ENCODE assay signal across 19 mouse cellular contexts in the genomic region with DNA sequence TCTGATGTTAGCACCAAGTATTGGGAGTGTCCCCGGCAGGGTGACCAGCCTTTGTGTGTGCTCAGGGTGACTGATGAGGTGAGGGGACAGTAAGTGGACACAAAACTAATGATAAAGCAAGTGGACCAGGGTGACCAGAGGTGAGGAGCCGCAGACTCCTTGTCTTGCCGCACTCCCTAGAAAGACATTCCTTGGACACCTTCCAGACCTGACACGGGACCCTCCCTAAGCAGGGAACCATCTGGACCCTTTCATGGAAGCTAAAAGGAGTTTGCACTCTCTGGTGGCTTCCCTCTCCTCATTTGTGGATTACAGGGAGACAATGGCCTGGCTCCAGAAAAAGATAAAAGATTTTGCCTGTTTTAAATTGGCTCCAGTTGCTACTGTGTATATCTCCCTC.
DNase-seq lines count a peak whose midpoint lies in the region; ATAC-seq and TF ChIP-seq lines count a peak whose summit lies in the region.
"Had no signal": no experiment of that assay in that cellular context is flagged by ENCODE, and none has a peak within 500 bp of the region (broad histone marks: within the 10 kb centered on the region; RNA-seq: fewer than 3 reads in every experiment).

No protein-coding gene starts in this region.

- no peak overlapping the region for H3K4me3 ChIP-seq in forebrain, embryonic 15.5 days
- no peak overlapping the region for H3K4me3 ChIP-seq in forebrain, embryonic 12.5 days (replicated peaks)
- no peak overlapping the region for H3K4me3 ChIP-seq in kidney, postnatal 0 days (replicated peaks; ENCODE audit: low read depth, low read length)
- no peak overlapping the region for H3K4me3 ChIP-seq in kidney, adult 2 months (ENCODE audit: insufficient read depth, low read depth, low read length)
- H3K4me3 ChIP-seq in midbrain, embryonic 14.5 days (replicated peaks; ENCODE audit: low read depth, low read length), result no peak overlapping the region
- H3K4me3 ChIP-seq in midbrain, embryonic 16.5 days (ENCODE audit: low read depth, low read length), result no peak overlapping the region
- no peak overlapping the region for H3K4me3 ChIP-seq in limb, embryonic 14.5 days (replicated peaks; ENCODE audit: low read length)
- H3K4me3 ChIP-seq: embryonic facial prominence, embryonic 12.5 days had no signal

- H3K27me3 ChIP-seq in forebrain, embryonic 15.5 days, result no peaks in the 10 kb centered on the region
- H3K27me3 ChIP-seq in forebrain, embryonic 12.5 days, result no peaks in the 10 kb centered on the region
- no peaks in the 10 kb centered on the region for H3K27me3 ChIP-seq in kidney, postnatal 0 days (ENCODE audit: insufficient read depth, low read length)
- H3K27me3 ChIP-seq in kidney, adult 2 months (replicated peaks; ENCODE audit: control insufficient read depth, insufficient read depth, low read length), result no peaks in the 10 kb centered on the region
- H3K27me3 ChIP-seq in midbrain, embryonic 14.5 days (ENCODE audit: control insufficient read depth, insufficient read depth, low read length), result no peaks in the 10 kb centered on the region
- H3K27me3 ChIP-seq in midbrain, embryonic 16.5 days (ENCODE audit: control insufficient read depth, insufficient read depth, low read depth, low read length), result no peaks in the 10 kb centered on the region
- no peaks in the 10 kb centered on the region for H3K27me3 ChIP-seq in limb, embryonic 14.5 days (ENCODE audit: control insufficient read depth, insufficient read depth, low read length)
- H3K27me3 ChIP-seq: embryonic facial prominence, embryonic 12.5 days had no signal

- TF ChIP-seq CTCF in kidney, postnatal 0 days (IDR thresholded peaks at IDR 0.05; ENCODE audit: low read depth), result no peak
- TF ChIP-seq CTCF in kidney, adult 2 months (conservative IDR thresholded peaks at IDR 0.05; ENCODE audit: insufficient read depth, insufficient read length, low read depth, low read length), result no peak

- peak; percentile 22 for DNase-seq in kidney, postnatal 0 days (ENCODE audit: low spot score)
- no peak for DNase-seq in kidney, adult 2 months
- DNase-seq in midbrain, embryonic 14.5 days, result peak; percentile 22
- peak; percentile 37 for DNase-seq in limb, embryonic 14.5 days (ENCODE audit: low spot score)
- no peak for DNase-seq in liver
- DNase-seq: adrenal gland, adult 8-10 months; cerebellum, adult 11 months; cerebellum, postnatal 36 days; gastrocnemius, postnatal 36 days; kidney, adult 18-20 months; kidney, postnatal 25 days; spleen, adult 18-20 months; thymus, postnatal 14 days had no signal

- ATAC-seq in forebrain, embryonic 15.5 days (replicated peaks), result 0 out of 2 replicates have a peak, but pooled peaks have one; percentile 16
- ATAC-seq in forebrain, embryonic 12.5 days (ENCODE audit: low FRiP score), result no peak
- no peak for ATAC-seq in kidney, postnatal 0 days (replicated peaks; ENCODE audit: low FRiP score, low read depth)
- no peak for ATAC-seq in midbrain, embryonic 14.5 days (ENCODE audit: low FRiP score, low TSS enrichment)
- ATAC-seq in midbrain, embryonic 16.5 days, result no peak
- ATAC-seq in limb, embryonic 14.5 days (ENCODE audit: low FRiP score, low read depth), result no peak

- H3K4me1 ChIP-seq in forebrain, embryonic 15.5 days, result peaks cover 6% of the 10 kb centered on the region
- H3K4me1 ChIP-seq in forebrain, embryonic 12.5 days, result no peaks in the 10 kb centered on the region
- H3K4me1 ChIP-seq in kidney, postnatal 0 days (replicated peaks; ENCODE audit: insufficient read depth, low read length), result no peaks in the 10 kb centered on the region; the same call in 1 of the 2 replicates
- H3K4me1 ChIP-seq in kidney, adult 2 months (ENCODE audit: control insufficient read depth, insufficient read depth, low read length), result peaks cover 6% of the 10 kb centered on the region; the same call in 1 of the 2 replicates
- no peaks in the 10 kb centered on the region for H3K4me1 ChIP-seq in midbrain, embryonic 14.5 days (ENCODE audit: control insufficient read depth, insufficient read depth, low read length)
- H3K4me1 ChIP-seq in midbrain, embryonic 16.5 days (ENCODE audit: control insufficient read depth, insufficient read depth, low read length), result no peaks in the 10 kb centered on the region
- H3K4me1 ChIP-seq in limb, embryonic 14.5 days (ENCODE audit: control insufficient read depth, insufficient read depth, low read length), result peaks cover 4% of the 10 kb centered on the region

- TF ChIP-seq POLR2A in kidney, adult 2 months (IDR thresholded peaks at IDR 0.05; ENCODE audit: low read depth, low read length), result no peak
- no peak for TF ChIP-seq POLR2A in limb, embryonic 14.5 days (IDR thresholded peaks at IDR 0.05; ENCODE audit: borderline replicate concordance, extremely low read depth, insufficient read depth, insufficient read length)

- no peak overlapping the region for H3K9ac ChIP-seq in forebrain, embryonic 15.5 days (replicated peaks)
- H3K9ac ChIP-seq in forebrain, embryonic 12.5 days, result no peak overlapping the region
- no peak overlapping the region for H3K9ac ChIP-seq in kidney, postnatal 0 days (ENCODE audit: low read depth, low read length)
- H3K9ac ChIP-seq in midbrain, embryonic 14.5 days (replicated peaks; ENCODE audit: low read length), result no peak overlapping the region
- no peak overlapping the region for H3K9ac ChIP-seq in midbrain, embryonic 16.5 days (ENCODE audit: low read depth, low read length)
- no peak overlapping the region for H3K9ac ChIP-seq in limb, embryonic 14.5 days (ENCODE audit: low read depth, low read length, severe bottlenecking)
- H3K9ac ChIP-seq: embryonic facial prominence, embryonic 12.5 days; liver, embryonic 14.5 days had no signal

- H3K36me3 ChIP-seq in forebrain, embryonic 15.5 days, result no peaks in the 10 kb centered on the region
- H3K36me3 ChIP-seq in forebrain, embryonic 12.5 days (replicated peaks), result no peaks in the 10 kb centered on the region
- no peaks in the 10 kb centered on the region for H3K36me3 ChIP-seq in kidney, postnatal 0 days (ENCODE audit: insufficient read depth, low read length)
- no peaks in the 10 kb centered on the region for H3K36me3 ChIP-seq in kidney, adult 2 months (ENCODE audit: control insufficient read depth, insufficient read depth, low read length)
- H3K36me3 ChIP-seq in midbrain, embryonic 14.5 days (ENCODE audit: control insufficient read depth, insufficient read depth, low read length), result no peaks in the 10 kb centered on the region
- no peaks in the 10 kb centered on the region for H3K36me3 ChIP-seq in midbrain, embryonic 16.5 days (ENCODE audit: control insufficient read depth, insufficient read depth, low read length)
- H3K36me3 ChIP-seq in limb, embryonic 14.5 days (ENCODE audit: control insufficient read depth, insufficient read depth, low read length), result no peaks in the 10 kb centered on the region
- H3K36me3 ChIP-seq: embryonic facial prominence, embryonic 12.5 days had no signal

- no peaks in the 10 kb centered on the region for H3K9me3 ChIP-seq in forebrain, embryonic 15.5 days
- no peaks in the 10 kb centered on the region for H3K9me3 ChIP-seq in forebrain, embryonic 12.5 days
- H3K9me3 ChIP-seq in kidney, postnatal 0 days (replicated peaks; ENCODE audit: low read length), result no peaks in the 10 kb centered on the region
- no peaks in the 10 kb centered on the region for H3K9me3 ChIP-seq in midbrain, embryonic 14.5 days (ENCODE audit: control insufficient read depth, low read length)
- no peaks in the 10 kb centered on the region for H3K9me3 ChIP-seq in midbrain, embryonic 16.5 days (replicated peaks; ENCODE audit: control insufficient read depth, low read length, poor library complexity, severe bottlenecking)
- H3K9me3 ChIP-seq in limb, embryonic 14.5 days (ENCODE audit: control insufficient read depth, low read length), result no peaks in the 10 kb centered on the region
- H3K9me3 ChIP-seq: embryonic facial prominence, embryonic 12.5 days had no signal

- WGBS in forebrain, embryonic 15.5 days, result 55% methylated on average over 4 of the region's 4 CpGs
- 69% methylated on average over 4 of the region's 4 CpGs for WGBS in forebrain, embryonic 12.5 days
- whole genome bisulfite sequencing in kidney, postnatal 0 days, result 34% methylated on average over 4 of the region's 4 CpGs
- WGBS in kidney, adult 2 months, result 78% methylated on average over 4 of the region's 4 CpGs
- 79% methylated on average over 4 of the region's 4 CpGs for WGBS in midbrain, embryonic 14.5 days
- 58% methylated on average over 4 of the region's 4 CpGs for whole genome bisulfite sequencing in midbrain, embryonic 16.5 days
- 27% methylated on average over 4 of the region's 4 CpGs for whole genome bisulfite sequencing in limb, embryonic 14.5 days

- no peak overlapping the region for H3K4me2 ChIP-seq in forebrain, embryonic 15.5 days (replicated peaks)
- H3K4me2 ChIP-seq in forebrain, embryonic 12.5 days, result no peak overlapping the region
- no peak overlapping the region for H3K4me2 ChIP-seq in kidney, postnatal 0 days (ENCODE audit: low read length)
- no peak overlapping the region for H3K4me2 ChIP-seq in midbrain, embryonic 14.5 days (ENCODE audit: low read length)
- no peak overlapping the region for H3K4me2 ChIP-seq in midbrain, embryonic 16.5 days (ENCODE audit: low read length)
- H3K4me2 ChIP-seq in limb, embryonic 14.5 days (replicated peaks; ENCODE audit: low read depth, low read length, severe bottlenecking), result no peak overlapping the region
- H3K4me2 ChIP-seq: embryonic facial prominence, embryonic 12.5 days; heart, embryonic 11.5 days had no signal

- no peak overlapping the region for H3K27ac ChIP-seq in forebrain, embryonic 15.5 days (replicated peaks)
- no peak overlapping the region for H3K27ac ChIP-seq in forebrain, embryonic 12.5 days
- H3K27ac ChIP-seq in kidney, postnatal 0 days, result no peak overlapping the region
- H3K27ac ChIP-seq in kidney, adult 2 months (ENCODE audit: insufficient read depth, low read depth, low read length), result no peak overlapping the region
- H3K27ac ChIP-seq in midbrain, embryonic 14.5 days (replicated peaks; ENCODE audit: low read depth, low read length), result no peak overlapping the region
- no peak overlapping the region for H3K27ac ChIP-seq in midbrain, embryonic 16.5 days (ENCODE audit: low read length)
- H3K27ac ChIP-seq in limb, embryonic 14.5 days (replicated peaks; ENCODE audit: low read depth, low read length), result no peak overlapping the region
- H3K27ac ChIP-seq: embryonic facial prominence, embryonic 12.5 days; liver, embryonic 14.5 days had no signal

Comparison
In these comparisons a context has a peak if more than half of its experiments do, and no peak if none do; other contexts are left out.
1. DNase-seq: peak in kidney, postnatal 0 days (single experiment), midbrain, embryonic 14.5 days (single experiment) and limb, embryonic 14.5 days (single experiment); none in kidney, adult 2 months (single experiment) and liver (single experiment).